In genomic region chr6:4455961-4456617, GRCm38 (mm10) we compare ENCODE assay signal across 7 mouse cellular contexts. TPM values are rescaled to one million over a fixed set of nuclear protein-coding genes. Genes with fewer than 3 reads are reported as not detected.
DNase-seq lines count a peak whose midpoint lies in the region; ATAC-seq and TF ChIP-seq lines count a peak whose summit lies in the region.

No protein-coding gene starts in this region.

- H3K4me1 ChIP-seq in neural tube, embryonic 15.5 days: 0 out of 2 replicates have a peak, but pooled peaks cover 3% of the 10 kb centered on the region
- peaks cover 3% of the 10 kb centered on the region for H3K4me1 ChIP-seq in heart, adult 2 months (ENCODE audit: control insufficient read depth, insufficient read depth, low read length)
- H3K4me1 ChIP-seq in limb, embryonic 11.5 days (ENCODE audit: control insufficient read depth, insufficient read depth, low read length): peaks cover 16% of the 10 kb centered on the region

- no peak for TF ChIP-seq CTCF in heart, adult 2 months (IDR thresholded peaks at IDR 0.05)
- no peak for TF ChIP-seq CTCF in layer of hippocampus, adult 2 months (conservative IDR thresholded peaks at IDR 0.05)

- no peak for TF ChIP-seq POLR2A in heart, adult 2 months (IDR thresholded peaks at IDR 0.05; ENCODE audit: insufficient read depth, low read depth, low read length)

- H3K9me3 ChIP-seq in neural tube, embryonic 15.5 days (replicated peaks): no peaks in the 10 kb centered on the region
- H3K9me3 ChIP-seq in limb, embryonic 11.5 days (ENCODE audit: control insufficient read depth, low read length): no peaks in the 10 kb centered on the region

- intact Hi-C loops in heart, adult 2 months (cut with DNase I): loop anchor here (5.0 kb wide), 3 partner anchors 36 to 51 kb away; no protein-coding TSS in a partner anchor

- 16% methylated on average over 5 of the region's 5 CpGs for WGBS in neural tube, embryonic 15.5 days
- WGBS in heart, adult 2 months: 22% methylated on average over 5 of the region's 5 CpGs
- WGBS in limb, embryonic 11.5 days: 22% methylated on average over 5 of the region's 5 CpGs

- H3K36me3 ChIP-seq in neural tube, embryonic 15.5 days: no peaks in the 10 kb centered on the region
- no peaks in the 10 kb centered on the region for H3K36me3 ChIP-seq in heart, adult 2 months (ENCODE audit: control insufficient read depth, insufficient read depth, low read length)
- no peaks in the 10 kb centered on the region for H3K36me3 ChIP-seq in limb, embryonic 11.5 days (ENCODE audit: control insufficient read depth, insufficient read depth, low read length)

- DNase-seq in neural tube, embryonic 10.5 days (ENCODE audit: extremely low spot score, low spot score): peak; percentile 48
- DNase-seq in heart, adult 2 months: peak in 1 of 2 experiments; percentile 6
- DNase-seq in limb, embryonic 11.5 days (ENCODE audit: low spot score): peak; percentile 41
- DNase-seq in cerebellum, postnatal 36 days: no peak
- no peak for DNase-seq in layer of hippocampus, adult 2 months (ENCODE audit: low spot score in 2 of 2)
- no peak for DNase-seq in layer of hippocampus, adult 9-10 months (ENCODE audit: low spot score)

- no peak overlapping the region for H3K4me2 ChIP-seq in neural tube, embryonic 15.5 days
- H3K4me2 ChIP-seq in limb, embryonic 11.5 days (ENCODE audit: low read depth, severe bottlenecking): no peak overlapping the region

- no peaks in the 10 kb centered on the region for H3K27me3 ChIP-seq in neural tube, embryonic 15.5 days (replicated peaks)
- no peaks in the 10 kb centered on the region for H3K27me3 ChIP-seq in heart, adult 2 months (ENCODE audit: control insufficient read depth, insufficient read depth, low read length)
- H3K27me3 ChIP-seq in limb, embryonic 11.5 days (ENCODE audit: control insufficient read depth, insufficient read depth, low read length): no peaks in the 10 kb centered on the region

- H3K9ac ChIP-seq in neural tube, embryonic 15.5 days (replicated peaks): no peak overlapping the region
- no peak overlapping the region for H3K9ac ChIP-seq in heart, adult 2 months (ENCODE audit: low read depth, low read length)
- H3K9ac ChIP-seq in limb, embryonic 11.5 days (ENCODE audit: low read length): no peak overlapping the region

- TF ChIP-seq EP300 in heart, adult 2 months (IDR thresholded peaks at IDR 0.05; ENCODE audit: insufficient read depth, low read depth, low read length): no peak

- H3K79me2 ChIP-seq in heart, adult 2 months (replicated peaks; ENCODE audit: control insufficient read depth, insufficient read depth, low read length): no peaks in the 10 kb centered on the region

- no peak overlapping the region; the same call in 1 of the 2 replicates for H3K27ac ChIP-seq in neural tube, embryonic 15.5 days (replicated peaks)
- peak overlapping the region; percentile 67 for H3K27ac ChIP-seq in heart, adult 2 months
- peak overlapping the region; percentile 88 for H3K27ac ChIP-seq in limb, embryonic 11.5 days (replicated peaks; ENCODE audit: low read depth, low read length)
- no peak overlapping the region for H3K27ac ChIP-seq in layer of hippocampus, adult 2 months

- ATAC-seq in neural tube, embryonic 15.5 days (ENCODE audit: low FRiP score): no peak
- no peak for ATAC-seq in limb, embryonic 11.5 days (ENCODE audit: insufficient number of reproducible peaks, low FRiP score, low TSS enrichment, low read depth)

- H3K4me3 ChIP-seq in neural tube, embryonic 15.5 days (replicated peaks): no peak overlapping the region
- H3K4me3 ChIP-seq in heart, adult 2 months: no peak overlapping the region
- H3K4me3 ChIP-seq in limb, embryonic 11.5 days (ENCODE audit: low read depth, low read length): no peak overlapping the region
- H3K4me3 ChIP-seq in layer of hippocampus, adult 2 months: no peak overlapping the region

RNA-seq across cellular contexts. Expression of gene Col1a2, which starts 48.5 kb away (rescaled TPM):
- polyA plus RNA-seq in neural tube, embryonic 15.5 days (2015; fragmentation: Nextera tagmentation; extraction: Ambion mirVana): 239 and 261 TPM in 2 replicates
- 10 to 100 TPM; 60.1 to 88.9 TPM for total RNA-seq in heart, adult 2 months (2021)
- 89.3 and 99.8 TPM in 2 replicates for polyA plus RNA-seq in heart, adult 2 months (2012; rRNA removed)
- 243 and 265 TPM in 2 replicates for polyA plus RNA-seq in limb, embryonic 11.5 days (2014; fragmentation: Nextera tagmentation; extraction: Ambion mirVana)
- 10 to 100 TPM; 11.0 to 18.3 TPM for total RNA-seq in layer of hippocampus, adult 2 months (2021)

Comparison
In these comparisons a context has a peak if more than half of its experiments do, and no peak if none do; other contexts are left out.
1. DNase-seq: peak in neural tube, embryonic 10.5 days (single experiment) and limb, embryonic 11.5 days (single experiment); none in cerebellum, postnatal 36 days (0 of 2), layer of hippocampus, adult 2 months (0 of 2) and layer of hippocampus, adult 9-10 months (single experiment).
2. H3K27ac ChIP-seq: peak in heart, adult 2 months (single experiment) and limb, embryonic 11.5 days (single experiment); none in neural tube, embryonic 15.5 days (single experiment) and layer of hippocampus, adult 2 months (single experiment).